Mouse (Mus musculus) ES-Bruce4 (cell line): Measurements from ENCODE around the gene Tor1a.
"Not testable (repeated sequence)": the region's sequence is repeated elsewhere in the genome, so short reads cannot be mapped to it uniquely, and the experiment has no call there.

Source experiments
- CTCF ChIP-seq: IDR thresholded peaks from one replicate; pipeline ENCODE4 v1.8.1; 2011; ENCODE audit warnings: low read depth, low read length
- EP300 ChIP-seq: IDR thresholded peaks from 2 replicates; pipeline ENCODE4 v1.6.1; 2011; ENCODE audit warnings: low read depth, low read length; ENCODE audit not compliant: insufficient read depth

GRCm38 (mm10) chr2:30942116-30942515 is 25.6 kb downstream of the Tor1a start:
- peak; percentile 10 for TF ChIP-seq CTCF
- TF ChIP-seq EP300 = not testable (repeated sequence)
